Mouse (Mus musculus) cerebellum, adult 2 months (tissue): ENCODE results near the gene Ifi27l2a.
"Not testable (repeated sequence)": the region's sequence is repeated elsewhere in the genome, so short reads cannot be mapped to it uniquely, and the experiment has no call there.

Source experiments
- CTCF ChIP-seq: fragments of 200-500 bp; IDR thresholded peaks from 2 replicates; pipeline ENCODE4 v1.5.1; 2011; ENCODE audit warnings: low read depth, mild to moderate bottlenecking, control low read depth, low read length, moderate library complexity, borderline replicate concordance; ENCODE audit not compliant: insufficient read depth
- POLR2A ChIP-seq: fragments of 200-500 bp; IDR thresholded peaks from 2 replicates; pipeline ENCODE4 v1.6.1; 2011; ENCODE audit warnings: low read length, control low read depth, borderline replicate concordance; ENCODE audit not compliant: insufficient read depth

DNA sequence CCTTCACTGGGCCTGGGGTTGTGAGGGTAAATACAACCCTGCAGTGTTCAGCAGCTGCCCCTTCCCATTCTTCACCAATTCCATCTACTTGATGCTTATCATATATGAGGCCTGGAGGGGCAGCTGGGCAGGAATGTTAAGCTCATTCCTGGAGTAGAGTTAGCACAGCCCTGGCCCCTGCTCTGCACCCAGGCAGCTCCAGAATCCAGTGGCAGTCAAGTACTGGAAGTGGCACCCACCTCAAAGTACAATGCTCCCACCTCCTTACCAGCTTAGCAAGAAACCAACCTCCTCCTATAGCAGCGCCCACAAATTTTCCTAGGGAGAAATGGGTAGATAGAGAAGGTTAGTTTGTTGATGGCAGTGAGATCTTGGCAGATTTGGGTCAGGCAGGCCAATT lies 13.2 kb upstream of the Ifi27l2a start:
- not testable (repeated sequence) for TF ChIP-seq CTCF, POLR2A
